Mouse (Mus musculus) liver, embryonic 13.5 days (tissue): ENCODE measurements around the gene Med7. TPM values are rescaled to one million over a fixed set of nuclear protein-coding genes. Genes with fewer than 3 reads are reported as not detected.

ENCODE experiments used
- polyA plus RNA-seq: library from polyadenylated mRNA; unstranded; fragments of >200 nt; fragmentation: Nextera tagmentation; extraction: Ambion mirVana; gene quantifications from 2 replicates; pipeline ENCODE4 v1.2.1, GENCODE M21; 2015

The Med7 gene
- polyA plus RNA-seq, 1 experiment from 2014 or later: 62.4 TPM

Other genes with a start within 250 kb of the Med7 start
- 0.03 and 0.05 TPM in 2 replicates for gene Fndc9, start 201.4 kb upstream of the Med7 start, polyA plus RNA-seq
- gene Cyfip2, start 124.1 kb upstream of the Med7 start, polyA plus RNA-seq: 2.8 and 3.4 TPM in 2 replicates
- gene Itk, start 47.4 kb upstream of the Med7 start, polyA plus RNA-seq: 0.12 and 0.16 TPM in 2 replicates
- not detected in 2 replicates for gene Fam71b, start 40.4 kb upstream of the Med7 start, polyA plus RNA-seq
- 0.09 and 0.19 TPM in 2 replicates for gene Havcr2, start 18.0 kb downstream of the Med7 start, polyA plus RNA-seq
- not detected in 2 replicates for gene Gm12169, start 87.3 kb downstream of the Med7 start, polyA plus RNA-seq
- gene BC053393, start 134.6 kb downstream of the Med7 start, polyA plus RNA-seq: not detected in 2 replicates
- not detected in 2 replicates for gene Dppa1, start 192.3 kb downstream of the Med7 start, polyA plus RNA-seq